Mouse (Mus musculus): ENCODE measurements around the gene Cbs.

GRCm38 (mm10) chr17:31658468-31659185 lies 21.6 kb upstream of the Cbs start, which contains the start of gene U2af1:
- TF ChIP-seq POLR2A (IDR thresholded peaks at IDR 0.05; ENCODE audit: extremely low read depth, insufficient read depth, low read length) (peak; percentile 74), CTCF (IDR thresholded peaks at IDR 0.05; ENCODE audit: extremely low read depth, insufficient read depth, low read length) (no peak)
